In genomic region chr8:121086004-121086900, GRCm38 (mm10) we compare ENCODE assay signal across 17 mouse cellular contexts. TPM values are rescaled to one million over a fixed set of nuclear protein-coding genes. Genes with fewer than 3 reads are reported as not detected.
A peak's percentile ranks its signal among the peaks of the same experiment; 100 is the strongest.
DNase-seq lines count a peak whose midpoint lies in the region; ATAC-seq and TF ChIP-seq lines count a peak whose summit lies in the region.
"Had no signal": no experiment of that assay in that cellular context is flagged by ENCODE, and none has a peak within 500 bp of the region (broad histone marks: within the 10 kb centered on the region; RNA-seq: fewer than 3 reads in every experiment).

No protein-coding gene starts in this region.

- no peaks in the 10 kb centered on the region for H3K36me3 ChIP-seq in heart, embryonic 15.5 days
- 0 out of 2 replicates have a peak, but pooled peaks cover 3% of the 10 kb centered on the region for H3K36me3 ChIP-seq in embryonic facial prominence, embryonic 10.5 days (replicated peaks)
- H3K36me3 ChIP-seq in intestine, embryonic 14.5 days (ENCODE audit: control insufficient read depth, insufficient read depth, low read length) = peaks cover 31% of the 10 kb centered on the region
- no peaks in the 10 kb centered on the region for H3K36me3 ChIP-seq in lung, postnatal 0 days (ENCODE audit: insufficient read depth, low read length)
- H3K36me3 ChIP-seq: limb, embryonic 12.5 days; midbrain, embryonic 13.5 days had no signal

- peaks cover 34% of the 10 kb centered on the region for H3K4me1 ChIP-seq in heart, embryonic 15.5 days (replicated peaks)
- peaks cover 71% of the 10 kb centered on the region for H3K4me1 ChIP-seq in embryonic facial prominence, embryonic 10.5 days
- H3K4me1 ChIP-seq in intestine, embryonic 14.5 days (replicated peaks; ENCODE audit: control insufficient read depth, insufficient read depth, low read length) = peaks cover 7% of the 10 kb centered on the region
- no peaks in the 10 kb centered on the region; the same call in 1 of the 2 replicates for H3K4me1 ChIP-seq in lung, postnatal 0 days (ENCODE audit: insufficient read depth, low read depth, low read length)

- 37% methylated on average over 19 of the region's 19 CpGs for WGBS in heart, embryonic 15.5 days
- 6% methylated on average over 19 of the region's 19 CpGs for WGBS in embryonic facial prominence, embryonic 10.5 days
- 14% methylated on average over 19 of the region's 19 CpGs for WGBS in intestine, embryonic 14.5 days
- 15% methylated on average over 19 of the region's 19 CpGs for WGBS in lung, postnatal 0 days

- H3K4me2 ChIP-seq in heart, embryonic 15.5 days = peak overlapping the region; percentile 1; the same call in 1 of the 2 replicates
- peak overlapping the region; percentile 79 for H3K4me2 ChIP-seq in intestine, embryonic 14.5 days (ENCODE audit: low read length)
- H3K4me2 ChIP-seq in lung, postnatal 0 days (replicated peaks; ENCODE audit: low read depth, low read length) = peak overlapping the region; percentile 79
- H3K4me2 ChIP-seq: limb, embryonic 12.5 days; midbrain, embryonic 13.5 days had no signal

- no peak overlapping the region for H3K27ac ChIP-seq in heart, embryonic 15.5 days
- peak overlapping the region; percentile 86 for H3K27ac ChIP-seq in embryonic facial prominence, embryonic 10.5 days (replicated peaks)
- peak overlapping the region; percentile 98 for H3K27ac ChIP-seq in intestine, embryonic 14.5 days (ENCODE audit: low read depth)
- peak overlapping the region; percentile 95 for H3K27ac ChIP-seq in lung, postnatal 0 days (ENCODE audit: low read length)
- H3K27ac ChIP-seq: heart, adult 2 months; layer of hippocampus, adult 2 months; limb, embryonic 12.5 days; midbrain, embryonic 13.5 days had no signal

- no peak for TF ChIP-seq EP300 in lung, postnatal 0 days (IDR thresholded peaks at IDR 0.05)

- peaks cover 100% of the 10 kb centered on the region for H3K27me3 ChIP-seq in heart, embryonic 15.5 days
- peaks cover 100% of the 10 kb centered on the region for H3K27me3 ChIP-seq in embryonic facial prominence, embryonic 10.5 days (replicated peaks; ENCODE audit: low read depth, poor library complexity, severe bottlenecking)
- peaks cover 62% of the 10 kb centered on the region for H3K27me3 ChIP-seq in intestine, embryonic 14.5 days (replicated peaks; ENCODE audit: control insufficient read depth, insufficient read depth, low read length)
- H3K27me3 ChIP-seq in lung, postnatal 0 days (replicated peaks; ENCODE audit: insufficient read depth, low read length) = peaks cover 30% of the 10 kb centered on the region

- H3K4me3 ChIP-seq in heart, embryonic 15.5 days = peak overlapping the region; percentile 69; the same call in 1 of the 2 replicates
- H3K4me3 ChIP-seq in embryonic facial prominence, embryonic 10.5 days = peak overlapping the region; percentile 70
- peak overlapping the region; percentile 80 for H3K4me3 ChIP-seq in intestine, embryonic 14.5 days (ENCODE audit: low read depth, low read length)
- peak overlapping the region; percentile 74 for H3K4me3 ChIP-seq in lung, postnatal 0 days (ENCODE audit: low read depth, low read length)
- H3K4me3 ChIP-seq: heart, adult 2 months; layer of hippocampus, adult 2 months; midbrain, embryonic 13.5 days had no signal

- no peak for ATAC-seq in heart, embryonic 15.5 days (replicated peaks; ENCODE audit: insufficient number of reproducible peaks, insufficient read depth, low FRiP score, low read depth)
- no peak for ATAC-seq in intestine, embryonic 14.5 days (replicated peaks; ENCODE audit: low FRiP score, low TSS enrichment, low read depth)
- ATAC-seq in lung, postnatal 0 days = no peak
- ATAC-seq: forebrain, embryonic 16.5 days; inflammation-experienced regulatory T-cells, adult 6 months; midbrain, embryonic 13.5 days had no signal

- no peaks in the 10 kb centered on the region for H3K9me3 ChIP-seq in heart, embryonic 15.5 days (replicated peaks)
- no peaks in the 10 kb centered on the region for H3K9me3 ChIP-seq in embryonic facial prominence, embryonic 10.5 days
- no peaks in the 10 kb centered on the region for H3K9me3 ChIP-seq in intestine, embryonic 14.5 days (ENCODE audit: control insufficient read depth, low read length)
- H3K9me3 ChIP-seq in lung, postnatal 0 days (ENCODE audit: low read length) = no peaks in the 10 kb centered on the region
- H3K9me3 ChIP-seq: limb, embryonic 12.5 days; midbrain, embryonic 13.5 days had no signal

- TF ChIP-seq CTCF in lung, postnatal 0 days (IDR thresholded peaks at IDR 0.05) = peak; percentile 8; the same call in 1 of the 2 replicates

- intact Hi-C loops in heart, postnatal 25 days (cut with DNase I) = no loop called here

- DNase-seq in heart, postnatal 25 days (ENCODE audit: low spot score) = no peak
- peak; percentile 51 for DNase-seq in embryonic facial prominence, embryonic 10.5 days (ENCODE audit: low spot score)
- DNase-seq in intestine, embryonic 14.5 days (ENCODE audit: low spot score) = peak; percentile 74
- no peak for DNase-seq in lung, postnatal 0 days (ENCODE audit: low spot score)
- no peak for DNase-seq in natural killer cell, adult 2 months (ENCODE audit: low spot score in 2 of 2)
- DNase-seq in left cerebral cortex, adult 8-10 months (ENCODE audit: low spot score in 2 of 2) = no peak
- DNase-seq in right cerebral cortex, postnatal 36 days (ENCODE audit: low spot score in 2 of 2) = no peak
- DNase-seq: adrenal gland, adult 2 months; heart, adult 2 months; thymus, postnatal 14 days had no signal

- H3K9ac ChIP-seq in heart, embryonic 15.5 days = no peak overlapping the region
- H3K9ac ChIP-seq in intestine, embryonic 14.5 days (ENCODE audit: low read length) = peak overlapping the region; percentile 97
- H3K9ac ChIP-seq in lung, postnatal 0 days (replicated peaks; ENCODE audit: low read depth) = peak overlapping the region; percentile 67
- H3K9ac ChIP-seq: limb, embryonic 12.5 days; midbrain, embryonic 13.5 days had no signal

RNA-seq across cellular contexts. Expression of gene Foxf1, which starts 2.1 kb away (rescaled TPM):
- 3.3 and 9.6 TPM in 2 replicates for polyA plus RNA-seq in heart, embryonic 15.5 days (2015; fragmentation: Nextera tagmentation; extraction: Ambion mirVana)
- under 1 TPM in 1 of 2 experiments, not detected in 1; 0.20 TPM for total RNA-seq in heart, postnatal 25 days (2021)
- polyA plus RNA-seq in embryonic facial prominence, embryonic 10.5 days (2016; fragmentation: Nextera tagmentation; extraction: Ambion mirVana) = 28.8 and 30.1 TPM in 2 replicates
- polyA plus RNA-seq in intestine, embryonic 14.5 days (2014; fragmentation: Nextera tagmentation; extraction: Ambion mirVana) = 129 and 149 TPM in 2 replicates
- polyA plus RNA-seq in lung, postnatal 0 days (2015; fragmentation: Nextera tagmentation; extraction: Ambion mirVana) = 156 and 194 TPM in 2 replicates
- 1 to 10 TPM in 2 of 4 experiments, under 1 TPM in 2; 0.54 to 1.6 (median 0.84) TPM for total RNA-seq in left cerebral cortex, adult 8-10 months (2022)

RNA-seq across cellular contexts. Expression of gene Mthfsd, which starts 21.9 kb away (rescaled TPM):
- 29.7 and 38.2 TPM in 2 replicates for polyA plus RNA-seq in heart, embryonic 15.5 days (2015; fragmentation: Nextera tagmentation; extraction: Ambion mirVana)
- total RNA-seq in heart, postnatal 25 days (2021) = 10 to 100 TPM; 13.2 to 14.2 TPM
- 68.2 and 72.3 TPM in 2 replicates for polyA plus RNA-seq in embryonic facial prominence, embryonic 10.5 days (2016; fragmentation: Nextera tagmentation; extraction: Ambion mirVana)
- polyA plus RNA-seq in intestine, embryonic 14.5 days (2014; fragmentation: Nextera tagmentation; extraction: Ambion mirVana) = 59.2 and 62.9 TPM in 2 replicates
- 36.1 and 37.7 TPM in 2 replicates for polyA plus RNA-seq in lung, postnatal 0 days (2015; fragmentation: Nextera tagmentation; extraction: Ambion mirVana)
- total RNA-seq in left cerebral cortex, adult 8-10 months (2022) = 10 to 100 TPM; 33.9 to 43.3 (median 41.4) TPM

RNA-seq across cellular contexts. Expression of gene Foxc2, which starts 29.7 kb away (rescaled TPM):
- 6.4 and 8.5 TPM in 2 replicates for polyA plus RNA-seq in heart, embryonic 15.5 days (2015; fragmentation: Nextera tagmentation; extraction: Ambion mirVana)
- 1 to 10 TPM; 2.0 to 2.2 TPM for total RNA-seq in heart, postnatal 25 days (2021)
- polyA plus RNA-seq in embryonic facial prominence, embryonic 10.5 days (2016; fragmentation: Nextera tagmentation; extraction: Ambion mirVana) = 11.7 and 15.2 TPM in 2 replicates
- 0.43 and 0.48 TPM in 2 replicates for polyA plus RNA-seq in intestine, embryonic 14.5 days (2014; fragmentation: Nextera tagmentation; extraction: Ambion mirVana)
- 0.47 and 0.58 TPM in 2 replicates for polyA plus RNA-seq in lung, postnatal 0 days (2015; fragmentation: Nextera tagmentation; extraction: Ambion mirVana)
- 1 to 10 TPM; 1.2 to 2.2 (median 1.9) TPM for total RNA-seq in left cerebral cortex, adult 8-10 months (2022)
- polyA plus RNA-seq: inflammation-experienced regulatory T-cells, adult 6 months had no signal

RNA-seq across cellular contexts. Expression of gene Foxl1, which starts 41.5 kb away (rescaled TPM):
- 0.34 and 0.94 TPM in 2 replicates for polyA plus RNA-seq in heart, embryonic 15.5 days (2015; fragmentation: Nextera tagmentation; extraction: Ambion mirVana)
- under 1 TPM in 1 of 2 experiments, not detected in 1; 0.16 TPM for total RNA-seq in heart, postnatal 25 days (2021)
- polyA plus RNA-seq in embryonic facial prominence, embryonic 10.5 days (2016; fragmentation: Nextera tagmentation; extraction: Ambion mirVana) = 2.8 and 4.6 TPM in 2 replicates
- 6.5 and 7.7 TPM in 2 replicates for polyA plus RNA-seq in intestine, embryonic 14.5 days (2014; fragmentation: Nextera tagmentation; extraction: Ambion mirVana)
- polyA plus RNA-seq in lung, postnatal 0 days (2015; fragmentation: Nextera tagmentation; extraction: Ambion mirVana) = 0.88 and 1.3 TPM in 2 replicates
- under 1 TPM; 0.13 to 0.34 (median 0.15) TPM for total RNA-seq in left cerebral cortex, adult 8-10 months (2022)
- polyA plus RNA-seq: inflammation-experienced regulatory T-cells, adult 6 months; spleen, adult 2 months had no signal

Comparison
In these comparisons a context has a peak if more than half of its experiments do, and no peak if none do; other contexts are left out.
1. H3K4me2 ChIP-seq: peak in every context shown above with its lines; median percentile 79 in intestine, embryonic 14.5 days; 79 in lung, postnatal 0 days; 1 in heart, embryonic 15.5 days.
2. DNase-seq: peak in embryonic facial prominence, embryonic 10.5 days (single experiment) and intestine, embryonic 14.5 days (single experiment); none in heart, postnatal 25 days (single experiment), lung, postnatal 0 days (single experiment), natural killer cell, adult 2 months (0 of 2), left cerebral cortex, adult 8-10 months (0 of 2) and right cerebral cortex, postnatal 36 days (0 of 2).
3. Peak in every context shown above with its lines, with median percentiles within 50 percentile points of each other: H3K4me3 ChIP-seq.